Mouse (Mus musculus): ENCODE measurements around the gene Tmem168. TPM values are rescaled to one million over a fixed set of nuclear protein-coding genes. Genes with fewer than 3 reads are reported as not detected.
A peak's percentile ranks its signal among the peaks of the same experiment; 100 is the strongest.

The Tmem168 gene
- polyA plus RNA-seq, 1 experiment: 4.1 TPM

DNA sequence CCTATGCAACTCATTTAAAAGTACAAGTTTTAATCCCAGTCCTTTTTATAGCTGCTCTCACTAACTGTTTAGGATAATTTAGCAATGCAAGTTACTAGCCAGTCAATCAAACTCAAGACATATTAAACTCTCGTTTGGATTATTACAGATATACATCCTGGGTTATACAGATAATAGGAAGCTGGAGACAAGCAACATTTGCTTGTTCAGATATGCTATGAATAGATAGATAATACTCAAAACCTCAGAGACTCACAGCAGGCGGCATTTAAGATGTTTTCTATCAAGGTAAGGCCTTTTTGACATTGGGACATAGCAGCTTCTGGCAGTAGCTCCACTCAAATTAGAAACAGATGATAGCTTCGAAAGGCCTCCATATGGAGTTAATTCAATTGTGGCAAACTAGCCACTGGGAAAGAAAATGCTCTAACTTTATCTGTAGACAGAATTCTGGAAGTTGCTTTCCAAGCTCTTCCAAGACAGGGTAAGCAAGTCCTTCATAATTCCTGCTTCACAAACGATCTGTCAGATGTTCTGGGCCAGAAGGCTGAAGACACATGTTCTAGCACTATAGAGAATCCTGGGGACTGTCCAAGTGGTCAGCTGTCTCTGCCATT is 15.1 kb downstream of the Tmem168 start:
- DNase-seq (ENCODE audit: low read depth, low spot score): no peak
- 82% methylated on average over 4 of the region's 4 CpGs for WGBS

DNA sequence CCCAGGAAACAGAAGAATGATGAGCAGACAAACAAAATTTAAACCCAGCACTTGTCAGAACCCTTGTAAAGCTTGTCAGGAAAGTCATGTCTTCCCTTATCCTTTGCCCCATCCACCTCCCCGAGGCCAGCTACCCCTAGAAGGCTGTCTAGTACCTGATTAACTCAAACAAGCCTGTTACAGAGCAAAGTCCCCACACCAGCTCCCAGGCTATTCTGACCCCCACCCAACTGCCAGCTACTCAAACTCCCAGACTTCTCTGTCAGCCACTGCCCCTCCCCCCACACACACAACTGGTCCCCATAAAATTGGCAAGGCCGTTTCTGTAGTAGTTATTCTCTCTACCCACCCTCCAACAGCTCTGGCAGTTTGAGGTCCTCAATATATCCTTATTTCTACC is 21.3 kb downstream of the Tmem168 start:
- WGBS: 19% methylated on average over 2 of the region's 2 CpGs
- no peak for DNase-seq (ENCODE audit: low read depth, low spot score)

DNA sequence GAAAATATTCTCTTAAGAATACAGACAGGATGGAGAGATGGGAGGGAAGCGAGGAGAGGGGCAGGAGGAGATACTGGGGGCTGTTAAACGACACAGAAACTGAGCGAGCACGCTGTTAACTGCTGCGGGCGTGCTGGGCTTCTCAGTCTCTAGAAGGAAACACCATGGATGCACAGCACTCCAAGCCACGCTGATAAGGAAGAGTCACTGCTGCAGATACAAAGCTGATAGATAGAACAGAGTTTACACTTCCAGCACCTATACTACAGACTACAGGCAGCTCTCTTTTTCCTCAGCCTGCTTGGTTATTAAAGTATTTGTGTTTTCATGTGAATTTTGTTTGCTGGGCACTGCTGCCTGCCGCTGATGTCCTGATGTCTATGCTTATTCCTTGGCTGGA is 21.7 kb downstream of the Tmem168 start:
- 39% methylated on average over 8 of the region's 8 CpGs for WGBS
- DNase-seq (ENCODE audit: low read depth, low spot score): no peak

DNA sequence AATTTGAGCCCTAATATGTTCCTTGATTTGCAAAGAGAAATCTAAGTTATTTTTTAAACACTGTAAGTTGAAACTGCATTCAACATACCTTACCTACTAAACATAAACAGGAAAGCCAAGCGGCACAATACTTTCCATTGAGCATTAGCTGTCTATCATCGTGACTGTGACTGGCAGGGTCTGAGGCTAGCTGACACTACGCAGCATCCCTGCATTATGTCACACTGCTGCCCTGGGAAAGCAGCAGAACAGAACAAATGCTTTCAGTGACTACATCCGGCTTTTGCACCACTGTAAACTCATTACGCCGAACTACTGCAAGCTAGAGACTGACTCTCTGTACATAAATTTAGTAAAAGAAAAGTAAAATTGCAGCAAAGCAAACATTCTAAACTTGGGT is 23.1 kb downstream of the Tmem168 start:
- WGBS: 71% methylated on average over 6 of the region's 6 CpGs

DNA sequence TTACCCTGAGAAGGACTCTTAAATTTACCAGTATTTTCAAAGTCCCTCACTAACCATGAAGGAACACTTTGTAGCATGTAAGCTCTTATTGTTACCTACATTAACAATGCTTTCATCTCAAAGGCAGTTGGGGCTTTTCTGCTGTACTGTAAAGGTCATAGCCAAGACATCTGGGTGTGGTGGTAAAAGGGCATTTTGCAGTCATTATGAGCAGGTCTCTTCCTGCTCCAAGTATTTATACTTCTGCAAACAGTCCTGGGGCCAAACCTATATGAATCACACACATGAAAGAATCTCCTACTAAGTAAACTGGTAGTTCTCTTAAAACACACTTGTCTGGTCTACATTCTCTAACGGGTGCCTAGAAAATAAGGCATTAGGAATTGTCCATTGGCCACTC is 25.8 kb downstream of the Tmem168 start:
- 31% methylated on average over 1 of the region's 1 CpGs for WGBS
- peak; percentile 57 for DNase-seq (ENCODE audit: low read depth, low spot score)

More for the DNA sequence above, 23.1 kb downstream of the Tmem168 start:
- DNase-seq (ENCODE audit: low read depth, low spot score): no peak

DNA sequence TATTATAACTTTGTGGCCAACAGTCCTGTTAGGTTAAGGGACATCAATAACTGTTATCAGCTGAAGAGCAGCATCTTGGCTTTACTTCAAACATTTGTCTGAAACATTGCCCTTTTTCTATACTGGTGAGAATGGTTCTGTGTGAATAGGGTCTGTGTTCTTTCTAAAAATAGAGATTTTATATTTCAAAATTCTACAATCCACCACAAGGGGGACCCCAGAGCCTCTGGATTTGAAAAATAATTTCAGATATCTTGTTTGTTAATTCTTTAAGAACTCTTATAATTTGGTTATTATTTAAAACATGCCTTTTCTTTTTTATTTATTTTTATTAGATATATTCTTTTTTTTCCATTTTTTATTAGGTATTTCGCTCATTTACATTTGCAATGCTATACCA is 42.2 kb downstream of the Tmem168 start:
- 96% methylated on average over 1 of the region's 1 CpGs for WGBS
- DNase-seq (ENCODE audit: low read depth, low spot score): no peak

DNA sequence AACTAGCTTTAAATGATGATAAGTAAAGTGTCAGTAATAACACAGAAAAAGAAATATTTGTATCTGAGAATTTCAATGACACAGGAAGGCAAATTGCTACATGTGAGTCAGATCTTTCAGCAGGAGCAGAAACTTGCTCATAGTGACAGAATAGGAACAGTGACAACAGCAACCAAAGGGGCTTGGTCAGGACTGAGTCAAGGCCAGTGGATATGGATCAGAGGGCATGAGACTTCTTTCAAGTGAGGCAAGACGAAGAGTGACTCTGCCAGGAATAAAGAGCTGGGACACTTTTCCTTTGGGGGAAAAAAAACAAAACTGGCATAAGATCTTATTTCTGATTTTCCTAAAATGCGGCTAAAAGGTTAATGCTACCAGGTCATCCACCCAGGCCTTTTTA is 52.6 kb downstream of the Tmem168 start:
- 76% methylated on average over 2 of the region's 2 CpGs for WGBS
- DNase-seq (ENCODE audit: low read depth, low spot score): no peak

DNA sequence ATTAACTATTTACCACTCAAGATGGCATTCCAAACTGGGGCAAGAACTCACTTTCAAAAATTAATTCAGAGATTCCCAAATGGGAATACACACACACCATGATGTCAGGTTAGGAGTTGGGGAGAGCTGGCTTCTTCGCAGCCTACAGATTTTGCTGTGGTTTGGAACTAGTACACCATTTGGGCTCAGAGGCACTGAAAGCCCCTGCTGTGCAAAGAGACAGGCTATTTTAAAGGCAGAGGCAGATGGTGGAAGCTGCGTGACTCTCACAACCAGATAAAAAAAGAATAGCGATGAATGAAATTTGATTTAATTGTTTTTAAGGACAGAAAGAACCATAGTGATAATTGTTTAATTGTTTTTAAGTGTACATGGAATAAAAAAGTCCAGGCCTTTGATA is 66.1 kb downstream of the Tmem168 start:
- 96% methylated on average over 3 of the region's 3 CpGs for WGBS

DNA sequence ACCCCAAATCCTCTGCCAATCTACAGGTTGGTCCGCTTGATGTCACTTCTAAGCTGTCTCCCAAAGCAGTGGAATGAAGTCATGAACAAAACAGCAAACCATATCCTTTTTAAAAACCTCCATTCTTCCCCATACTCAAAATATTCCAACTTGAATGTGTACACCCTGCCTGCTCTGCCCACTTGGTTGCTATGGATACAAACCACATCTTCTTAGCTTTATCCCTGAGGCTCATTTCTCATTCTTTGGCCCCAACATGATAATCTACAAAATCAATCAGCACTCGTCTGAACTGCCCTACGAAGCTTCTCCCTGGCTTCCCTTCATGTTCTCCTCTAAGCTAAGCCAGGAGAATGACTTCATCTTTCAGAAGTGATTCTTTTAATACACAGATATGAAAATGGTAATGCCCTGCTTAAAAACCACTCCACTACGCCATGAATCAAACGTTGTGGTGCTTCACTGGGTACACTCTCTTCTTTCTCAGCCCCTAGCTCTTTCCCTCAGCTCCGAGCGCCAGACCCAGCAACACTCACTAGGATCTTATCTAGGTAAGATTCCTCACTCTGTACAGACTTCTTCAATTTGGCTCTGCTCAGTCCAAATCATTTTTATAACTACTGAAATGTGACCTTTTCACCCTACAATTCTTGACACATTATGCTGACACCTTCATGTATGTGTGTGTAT is 70.5 kb downstream of the Tmem168 start:
- DNase-seq (ENCODE audit: low read depth, low spot score): no peak
- WGBS: 81% methylated on average over 7 of the region's 7 CpGs

More for the DNA sequence above, 66.1 kb downstream of the Tmem168 start:
- DNase-seq (ENCODE audit: low read depth, low spot score): no peak

Other genes starting within 250 kb of the Tmem168 start
- gene Bmt2, start 69.9 kb upstream of the Tmem168 start, polyA plus RNA-seq (2012; rRNA removed): 1.2 and 1.5 TPM in 2 replicates
- 1.6 and 1.8 TPM in 2 replicates for gene Gpr85, start 231.8 kb upstream of the Tmem168 start, polyA plus RNA-seq (2012; rRNA removed)